Mouse (Mus musculus): ENCODE data around the gene Clba1.

Gene Clba1

DNA sequence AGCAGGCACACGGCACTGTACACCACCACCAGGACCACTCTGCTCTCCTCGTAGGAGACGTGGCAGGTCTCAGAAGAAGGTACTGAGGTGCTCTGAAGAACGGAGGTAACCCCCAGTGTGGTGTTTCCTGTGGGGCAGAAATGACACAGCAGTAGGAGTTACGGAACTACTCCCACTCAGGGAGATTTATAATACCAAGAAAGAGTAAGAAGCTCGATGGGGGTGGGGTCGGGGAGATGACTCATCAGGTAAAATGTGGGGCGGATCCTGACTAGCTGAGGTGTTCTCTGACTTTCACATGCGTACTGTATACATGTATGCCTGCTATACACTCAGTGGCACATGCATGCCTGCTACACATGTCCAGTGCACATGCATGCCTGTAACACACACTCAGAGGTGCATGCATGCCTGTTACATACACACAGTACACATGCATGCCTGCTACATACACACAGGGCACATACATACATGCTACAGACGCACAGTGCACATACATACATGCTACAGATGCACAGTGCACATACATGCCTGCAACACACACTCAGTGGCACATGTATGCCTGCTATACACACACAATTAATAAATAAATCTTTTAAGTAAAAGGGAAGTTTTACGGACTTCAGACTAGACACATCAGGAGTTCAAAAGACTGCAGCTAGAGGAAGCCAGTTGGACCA is 44.5 kb downstream of the Clba1 start:
- no peak for DNase-seq

DNA sequence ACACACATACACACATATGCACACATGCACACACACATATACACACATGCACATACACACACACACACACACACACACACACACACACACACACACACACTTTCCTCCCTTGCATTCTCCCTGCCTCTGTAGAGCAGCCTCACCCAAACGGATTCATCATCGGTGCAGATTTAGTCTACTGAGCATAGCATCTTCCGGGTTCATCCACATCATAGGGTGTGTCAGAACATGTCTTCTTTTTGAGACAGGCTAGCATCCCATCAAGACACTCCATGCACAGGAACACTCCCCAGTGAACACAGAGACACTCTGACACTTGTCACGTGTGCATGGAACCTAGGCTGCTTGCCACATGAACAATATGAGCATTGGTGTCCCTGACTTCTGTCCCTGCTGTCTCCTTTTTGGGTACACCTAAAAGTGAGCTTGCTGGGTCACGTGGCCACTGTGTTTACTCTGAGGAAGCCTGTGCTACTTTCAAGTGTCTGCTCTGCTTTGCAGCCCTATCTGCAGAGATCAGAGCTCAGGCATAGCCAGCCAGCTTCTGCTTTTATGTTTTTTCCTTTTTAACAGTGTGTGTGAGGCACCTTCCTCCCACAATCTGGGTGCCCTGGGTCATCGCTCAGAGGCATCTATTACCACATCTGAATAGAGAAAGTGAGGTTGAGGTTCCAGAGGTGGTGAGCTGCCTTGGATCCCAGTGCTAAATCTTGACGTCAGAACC is 46.0 kb downstream of the Clba1 start:
- DNase-seq, result no peak

DNA sequence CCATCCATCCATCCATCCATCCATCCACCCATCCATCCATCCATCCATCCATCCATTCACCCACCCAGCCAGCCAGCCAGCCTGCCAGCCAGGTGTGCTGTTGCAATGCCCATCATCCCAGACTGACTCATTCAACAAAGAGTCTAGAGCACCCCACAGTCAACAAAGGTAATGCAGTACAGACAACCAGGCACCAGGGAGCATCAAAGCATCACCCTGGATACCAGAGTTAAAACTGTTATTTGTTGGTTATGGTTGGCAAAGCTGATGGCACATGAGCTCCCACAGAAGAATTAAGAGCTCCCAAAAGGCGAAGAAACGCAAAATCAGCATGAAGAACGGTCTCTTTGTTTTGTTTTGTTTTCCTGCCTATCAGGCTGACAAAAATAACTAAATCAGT is 47.6 kb downstream of the Clba1 start:
- DNase-seq, result no peak

DNA sequence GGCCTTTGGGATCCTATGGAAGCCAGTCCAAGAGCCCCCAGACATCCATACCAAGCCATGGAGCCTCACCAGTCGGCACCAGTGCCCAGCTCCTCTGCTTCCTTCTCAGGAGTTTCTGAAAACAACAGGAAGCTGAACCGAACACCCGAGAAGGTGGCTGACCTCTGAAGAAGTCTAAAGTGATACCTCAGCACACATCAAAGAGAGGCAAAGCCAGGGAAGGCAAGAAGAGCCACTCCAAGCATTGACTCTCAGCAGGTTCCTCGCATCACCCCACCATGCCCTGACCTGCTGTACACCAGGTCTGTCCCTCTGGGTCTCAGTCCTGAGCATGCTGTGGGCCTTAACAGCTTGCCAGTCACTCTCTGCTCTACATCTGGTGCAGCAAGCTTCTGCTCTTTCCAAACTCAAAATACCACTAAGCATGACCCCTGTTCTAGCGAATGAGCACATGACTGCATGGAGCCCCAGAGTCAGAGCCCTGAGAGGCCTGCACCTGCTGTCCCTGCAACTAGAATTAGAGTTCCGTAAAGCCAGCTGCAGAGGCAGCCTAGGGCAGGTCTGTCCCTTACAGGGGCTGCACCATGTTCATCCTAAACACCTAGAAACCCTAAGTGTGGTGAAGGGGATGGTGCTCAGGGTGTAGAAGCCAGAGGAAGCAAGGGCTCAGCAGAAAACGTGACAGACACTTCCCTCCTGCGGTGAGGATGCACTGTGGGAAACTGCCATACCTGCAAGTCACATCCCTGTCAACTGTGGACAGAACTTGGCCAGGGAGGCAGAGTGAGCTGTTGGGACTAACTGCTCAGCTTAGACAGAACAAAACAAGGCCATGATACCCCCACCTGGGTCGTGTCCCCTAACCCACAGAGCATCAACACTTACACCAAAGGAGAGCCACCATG is 48.5 kb downstream of the Clba1 start:
- DNase-seq, result no peak

DNA sequence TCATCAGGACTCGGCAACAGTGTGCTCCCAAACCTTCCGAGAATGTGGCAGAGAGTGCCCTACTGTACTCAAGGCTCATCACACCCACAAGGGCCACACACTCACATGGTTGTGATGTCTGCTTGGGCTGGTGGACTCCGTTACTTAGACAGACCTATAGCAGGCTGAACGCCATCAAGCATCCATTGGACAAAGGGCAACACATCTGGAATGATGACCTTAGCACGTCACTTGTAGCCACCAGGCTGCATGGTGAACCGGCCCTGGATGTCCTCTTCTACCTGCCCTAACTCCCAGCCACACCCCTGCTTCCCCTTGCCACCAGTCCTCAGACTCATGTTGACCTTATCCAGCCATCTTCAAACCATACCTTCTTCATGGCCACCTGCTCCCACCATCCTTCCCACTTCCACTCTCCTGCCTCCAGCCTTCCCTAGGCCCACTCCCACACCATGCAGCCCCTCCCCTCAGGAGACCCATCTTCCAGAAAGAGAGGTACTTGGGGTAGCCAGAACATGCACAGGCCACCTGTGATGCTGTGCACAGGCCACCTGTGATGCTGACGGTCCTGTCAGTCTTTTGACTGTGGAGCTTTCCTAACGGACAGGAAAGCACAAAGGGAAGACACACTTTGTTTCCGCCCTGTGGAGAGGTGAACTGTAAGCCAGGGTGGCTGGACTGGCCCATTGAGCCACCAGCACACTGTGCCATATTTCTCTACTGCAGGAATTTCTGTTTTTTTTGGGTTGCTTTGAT is 50.0 kb downstream of the Clba1 start:
- DNase-seq, result no peak

DNA sequence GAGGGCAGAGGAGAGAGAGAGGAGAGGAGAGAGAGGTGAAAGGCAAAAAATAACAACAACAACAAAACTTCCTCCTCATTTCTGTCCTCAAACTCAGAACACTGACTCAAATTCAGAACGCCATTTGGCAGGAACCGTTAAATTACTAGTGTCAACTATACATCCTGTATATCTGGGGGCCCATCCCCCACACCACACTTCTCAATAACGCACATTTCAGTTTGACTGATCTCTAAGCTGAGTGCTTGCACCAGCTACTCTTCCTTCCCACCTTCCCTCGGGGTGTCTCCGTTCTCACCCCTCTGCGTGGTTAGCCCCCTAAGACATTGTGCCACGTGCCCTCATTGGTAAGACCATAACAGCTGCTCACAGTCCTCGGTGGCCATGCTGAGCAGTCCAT is 51.2 kb downstream of the Clba1 start:
- no peak for DNase-seq

DNA sequence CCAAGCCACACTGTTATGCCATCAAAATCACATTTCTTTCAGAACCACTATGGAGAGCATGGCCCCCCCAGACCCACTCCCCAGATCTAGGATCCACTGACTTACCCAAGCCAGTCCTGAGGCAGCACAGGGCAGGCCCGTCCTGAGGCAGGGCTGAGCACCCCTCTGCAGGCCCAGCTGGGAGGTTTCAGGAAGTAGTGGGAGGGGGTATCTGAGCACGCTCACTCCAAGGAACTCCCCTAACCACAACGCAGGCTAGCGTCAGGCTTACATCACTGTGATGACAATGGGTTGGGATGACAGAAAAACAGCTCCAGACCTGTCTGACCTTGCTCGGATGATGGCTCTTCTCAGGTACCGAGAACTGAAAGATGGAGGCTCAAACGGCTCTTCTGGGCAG is 52.0 kb downstream of the Clba1 start:
- no peak for DNase-seq

DNA sequence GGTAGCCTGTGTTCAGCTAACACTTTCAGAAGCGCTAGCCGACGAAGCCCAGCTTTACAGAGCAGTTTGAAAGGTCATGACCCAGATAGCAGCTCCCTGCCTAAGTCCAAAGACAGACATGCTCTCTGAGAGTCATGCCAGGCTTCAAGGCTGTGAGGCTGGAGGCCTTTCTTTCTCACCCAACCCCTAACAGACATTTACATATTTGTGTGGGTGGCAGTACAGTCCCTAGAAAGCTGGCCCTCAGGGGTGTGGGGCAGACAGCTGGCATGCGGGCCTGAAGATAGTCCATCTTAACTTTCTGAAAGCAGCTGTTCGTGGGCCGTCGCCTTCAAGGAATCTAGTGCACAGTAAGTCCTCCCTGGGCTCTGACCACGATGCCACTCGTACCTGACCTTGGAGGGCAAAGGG is 53.2 kb downstream of the Clba1 start:
- no peak for DNase-seq

DNA sequence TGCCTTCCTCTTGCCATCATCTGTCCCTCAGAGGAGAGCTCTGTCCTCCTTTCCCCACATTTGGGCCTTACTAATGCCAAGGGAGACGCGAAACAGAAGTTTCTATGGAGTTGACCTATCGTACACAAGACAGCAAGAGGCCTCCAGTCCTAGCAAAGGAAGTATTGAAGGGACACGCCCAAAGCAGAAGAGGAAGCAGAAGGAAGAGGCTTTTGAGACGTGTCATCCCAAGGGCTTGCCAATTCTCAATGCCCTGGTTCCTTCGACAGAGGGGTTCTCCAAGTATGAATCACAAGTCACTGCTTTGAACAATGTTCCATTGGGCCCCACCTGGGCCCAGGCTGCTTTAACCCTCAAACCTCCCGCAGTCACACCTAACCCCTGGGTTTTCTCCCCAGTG is 56.1 kb downstream of the Clba1 start:
- DNase-seq, result no peak
